Mouse (Mus musculus) c-Kit-positive CD71-negative TER-119-negative erythroid progenitor cells, embryonic 14.5 days (primary cell): ENCODE results near the gene Derl3.
"Not testable (repeated sequence)": the region's sequence is repeated elsewhere in the genome, so short reads cannot be mapped to it uniquely, and the experiment has no call there.

ENCODE experiments used
- DNase-seq: peaks from one replicate; pipeline ENCODE4 v3.0.0-alpha.2; 2013; ENCODE audit warnings: low read depth

Gene Derl3

GRCm38 (mm10) chr10:75893089-75893750, at the start of gene Derl3:
Gene Derl3 (plus strand): TSS chr10:75893413.
- DNase-seq: peak; percentile 96

GRCm38 (mm10) chr10:75843898-75844297, 49.3 kb upstream of the Derl3 start:
- not testable (repeated sequence) for DNase-seq

GRCm38 (mm10) chr10:75844800-75845199, 48.4 kb upstream of the Derl3 start:
- no peak for DNase-seq

GRCm38 (mm10) chr10:75845306-75845930, 47.8 kb upstream of the Derl3 start:
- DNase-seq: no peak

- DNase-seq: no peak
These were observed 44.8 kb upstream of the Derl3 start for GRCm38 (mm10) chr10:75848382-75848781.

GRCm38 (mm10) chr10:75851076-75851475, 42.1 kb upstream of the Derl3 start:
- no peak for DNase-seq

- DNase-seq: no peak
These were observed 41.5 kb upstream of the Derl3 start for GRCm38 (mm10) chr10:75851681-75852080.

GRCm38 (mm10) chr10:75852539-75853125, 40.6 kb upstream of the Derl3 start:
- no peak for DNase-seq

- DNase-seq: peak; percentile 88
These were observed 39.8 kb upstream of the Derl3 start for GRCm38 (mm10) chr10:75853452-75853851.

GRCm38 (mm10) chr10:75854096-75854495, 39.1 kb upstream of the Derl3 start:
- no peak for DNase-seq

GRCm38 (mm10) chr10:75854791-75855190, 38.4 kb upstream of the Derl3 start:
- DNase-seq: no peak

GRCm38 (mm10) chr10:75855416-75855981, 37.7 kb upstream of the Derl3 start:
- DNase-seq: no peak

- no peak for DNase-seq
These were observed 36.9 kb upstream of the Derl3 start for GRCm38 (mm10) chr10:75856155-75856907.

- DNase-seq: no peak
These were observed 36.2 kb upstream of the Derl3 start for GRCm38 (mm10) chr10:75856976-75857375.

- no peak for DNase-seq
These were observed 35.6 kb upstream of the Derl3 start for GRCm38 (mm10) chr10:75857598-75857997.

- no peak for DNase-seq
These were observed 34.0 kb upstream of the Derl3 start for GRCm38 (mm10) chr10:75859107-75859746.

GRCm38 (mm10) chr10:75859786-75860470, 33.3 kb upstream of the Derl3 start, which contains the start of gene Mif:
Gene Mif (minus strand): TSS chr10:75860240.
- DNase-seq: peak; percentile 82

GRCm38 (mm10) chr10:75860746-75861145, 32.5 kb upstream of the Derl3 start:
- DNase-seq: no peak

- no peak for DNase-seq
These were observed 31.6 kb upstream of the Derl3 start for GRCm38 (mm10) chr10:75861587-75861986.

GRCm38 (mm10) chr10:75872025-75872914, 20.9 kb upstream of the Derl3 start:
- no peak for DNase-seq
